Mouse (Mus musculus) lung, postnatal 25 days (tissue): ENCODE measurements around the gene Lman2l.
A peak's percentile ranks its signal among the peaks of the same experiment; 100 is the strongest.

ENCODE experiments used
- DNase-seq: peaks from one replicate; pipeline ENCODE4 v3.0.0; 2022; ENCODE audit warnings: low spot score

The Lman2l gene

DNA sequence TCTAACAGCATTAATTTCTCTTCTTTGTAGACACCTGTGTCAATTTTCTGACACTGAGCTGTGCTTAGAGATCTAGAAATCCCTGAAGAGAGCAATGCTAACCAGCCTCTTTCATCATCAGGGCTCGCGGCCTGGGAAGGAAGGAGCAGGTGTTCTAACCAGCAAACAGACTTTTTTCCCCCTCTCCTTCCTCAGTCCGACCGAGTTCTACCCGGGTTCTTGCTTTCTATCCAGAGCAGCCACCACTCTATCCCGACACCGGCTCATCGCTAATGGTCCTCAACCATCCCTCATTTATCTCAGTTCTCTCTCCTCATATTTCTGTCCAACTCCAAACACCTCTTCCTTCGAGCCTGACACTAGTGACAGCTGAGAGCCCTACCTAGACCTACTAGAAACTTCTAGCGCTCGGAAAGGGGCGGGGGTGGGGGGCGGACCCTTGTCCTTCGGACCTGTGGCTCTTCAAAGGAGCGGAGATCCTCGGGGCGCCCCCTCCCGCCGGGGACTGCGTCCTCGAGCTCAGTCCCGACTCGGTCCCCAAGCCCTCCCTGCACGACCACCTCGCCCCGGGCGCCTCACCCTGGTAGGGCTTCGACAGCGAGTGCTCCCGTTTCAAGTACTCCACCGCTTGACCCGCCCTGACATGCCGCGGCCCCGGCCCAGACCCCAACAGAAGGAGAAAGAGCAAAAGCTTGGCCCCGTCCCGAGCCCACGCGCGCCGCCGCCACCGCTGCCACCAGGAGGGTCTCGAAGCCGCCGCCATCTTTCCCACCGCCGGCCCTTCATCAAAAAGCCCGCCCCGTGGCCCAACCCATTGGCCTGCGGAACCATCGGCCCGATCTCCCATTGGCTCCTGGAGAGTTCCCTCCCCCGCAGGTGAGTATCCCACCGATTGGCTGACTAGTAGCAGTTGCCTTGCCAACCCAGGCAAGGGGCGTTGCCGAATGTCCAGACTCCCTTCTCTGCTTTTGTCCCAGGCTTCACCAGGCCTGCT lies at the start of gene Lman2l:
Gene Lman2l (minus strand): TSS at position 801 of the 994 bp plus-strand sequence.
- DNase-seq: peak; percentile 98

DNA sequence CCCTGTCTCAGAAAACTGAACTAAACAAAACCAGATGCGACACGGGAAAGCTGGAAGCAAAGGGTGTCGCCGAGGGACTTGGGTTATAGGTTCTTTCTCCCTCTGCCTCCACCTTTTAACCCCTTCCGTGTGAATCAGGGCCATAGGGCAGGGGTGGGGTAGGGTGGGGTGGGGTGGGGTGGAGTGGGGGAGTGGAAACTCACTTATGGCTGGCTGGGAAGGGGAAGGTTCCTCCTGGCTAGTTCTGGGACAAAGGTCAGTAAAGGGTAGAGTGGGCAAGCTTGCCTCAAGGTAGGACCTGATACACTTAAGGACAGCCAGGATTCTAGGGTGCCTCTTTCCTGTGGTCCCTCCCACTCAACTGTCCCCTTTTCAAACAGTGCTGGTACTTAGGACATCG lies 48.2 kb upstream of the Lman2l start:
- no peak for DNase-seq

- DNase-seq: peak; percentile 61
Measured at GRCm38 (mm10) chr1:36492416-36493139, 47.5 kb upstream of the Lman2l start.

DNA sequence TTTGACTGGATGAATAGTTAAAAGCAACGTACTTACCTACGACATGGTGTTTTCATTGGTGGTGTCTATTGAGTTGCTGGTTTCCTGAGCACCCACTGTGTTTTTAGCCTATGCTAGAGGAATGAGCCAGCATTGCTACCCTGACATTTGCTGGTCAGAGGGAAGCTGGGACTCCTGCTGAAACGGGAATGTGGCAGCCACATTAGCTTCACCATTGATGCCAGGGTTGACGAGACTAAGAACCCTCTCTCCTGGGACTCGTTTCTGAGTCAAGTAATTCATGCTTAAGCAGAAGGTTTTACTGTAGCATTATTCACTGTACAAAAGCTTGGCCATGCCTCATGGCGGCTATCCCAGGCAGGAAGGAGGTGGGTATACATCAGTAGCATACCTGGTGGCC lies 44.6 kb upstream of the Lman2l start:
- DNase-seq: no peak

DNA sequence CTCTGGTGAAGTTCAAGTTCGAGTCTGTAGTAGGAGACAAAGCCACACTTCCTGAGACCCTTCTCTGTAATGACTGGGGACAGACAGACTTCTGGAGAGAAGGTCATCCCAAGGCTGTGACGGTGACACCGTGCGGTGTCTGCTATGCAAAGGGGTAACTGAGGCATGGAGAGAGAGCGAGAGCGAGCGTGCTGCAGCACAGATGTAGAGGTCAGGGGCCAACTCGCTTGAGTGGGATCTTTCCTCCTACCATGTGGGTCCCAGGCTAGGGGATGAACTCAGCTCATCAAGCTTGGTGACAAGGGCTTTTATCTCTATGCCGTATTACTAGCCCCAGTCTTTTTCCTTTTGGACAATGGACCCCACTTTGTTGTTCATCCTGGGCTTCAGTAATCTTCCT lies 42.0 kb upstream of the Lman2l start:
- no peak for DNase-seq

DNA sequence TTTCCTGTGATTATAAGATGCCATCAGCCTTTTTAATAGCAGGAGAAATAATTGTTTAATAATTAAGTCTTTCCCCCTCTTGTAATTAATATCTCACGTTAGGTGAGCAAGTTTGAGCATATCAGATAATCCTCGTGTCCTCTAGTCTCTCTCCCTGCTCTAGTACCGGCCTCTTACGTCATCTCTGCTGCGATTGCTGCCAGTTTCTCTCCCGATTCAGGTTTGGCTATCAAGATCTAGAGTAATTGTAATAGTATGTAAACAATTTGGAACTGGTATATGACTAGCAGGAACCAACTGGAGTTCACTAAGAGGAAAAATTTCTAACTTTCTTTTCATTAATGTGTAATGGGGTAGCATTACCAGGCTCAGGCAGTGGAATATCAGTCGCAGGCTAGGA lies 40.0 kb upstream of the Lman2l start:
- DNase-seq: no peak

GRCm38 (mm10) chr1:36483825-36484224 lies 38.8 kb upstream of the Lman2l start:
- DNase-seq: no peak

DNA sequence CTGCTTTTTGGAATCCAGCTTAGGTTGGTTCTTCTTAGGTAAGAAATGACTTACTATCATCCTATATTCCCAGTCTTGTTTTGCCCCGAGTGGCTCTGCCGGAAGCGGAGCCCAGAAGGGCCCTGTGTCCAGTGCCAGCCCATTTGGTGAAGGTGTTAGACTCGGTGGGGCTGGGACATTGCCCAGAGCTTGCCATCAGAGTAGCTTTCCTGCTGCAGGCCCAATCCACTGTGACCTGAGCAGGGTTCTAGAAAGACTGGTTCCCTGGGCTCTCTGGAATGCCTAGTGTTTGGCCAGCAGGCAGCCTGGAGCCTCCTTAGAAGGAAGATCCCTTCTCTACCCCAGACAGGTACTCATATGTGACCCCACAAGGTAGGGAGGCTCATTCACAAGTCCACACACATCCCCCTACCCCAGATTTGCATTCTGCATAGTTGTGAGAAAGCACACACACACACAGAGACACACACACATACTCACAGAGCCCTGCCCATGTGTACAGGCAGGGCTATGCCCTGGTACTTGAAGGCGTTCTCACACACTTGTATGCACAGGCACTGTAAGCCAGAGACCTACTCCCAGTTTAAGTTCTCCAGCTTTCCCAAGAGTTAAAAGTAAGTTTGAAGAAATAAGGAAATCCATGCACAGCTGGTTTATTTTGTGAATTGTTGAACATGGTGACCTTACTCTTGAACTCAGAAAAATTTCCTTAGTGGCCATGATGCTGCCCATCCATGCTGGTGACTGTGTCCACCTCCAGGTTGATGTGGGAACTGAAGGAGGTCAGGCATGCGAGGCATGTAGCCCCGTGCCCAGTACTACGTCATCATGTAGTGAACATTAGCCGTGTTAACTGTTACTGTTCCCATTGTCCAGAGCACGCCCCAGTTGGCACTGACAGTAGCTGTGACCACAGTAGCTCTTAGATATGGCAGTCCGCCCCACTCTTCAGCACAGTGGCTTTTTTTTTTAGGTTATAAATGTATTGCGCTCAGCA lies 35.1 kb upstream of the Lman2l start:
- no peak for DNase-seq

- no peak for DNase-seq
Measured at GRCm38 (mm10) chr1:36478343-36478795, 33.3 kb upstream of the Lman2l start.

- DNase-seq: no peak
Measured at GRCm38 (mm10) chr1:36476426-36476825, 31.4 kb upstream of the Lman2l start.

DNA sequence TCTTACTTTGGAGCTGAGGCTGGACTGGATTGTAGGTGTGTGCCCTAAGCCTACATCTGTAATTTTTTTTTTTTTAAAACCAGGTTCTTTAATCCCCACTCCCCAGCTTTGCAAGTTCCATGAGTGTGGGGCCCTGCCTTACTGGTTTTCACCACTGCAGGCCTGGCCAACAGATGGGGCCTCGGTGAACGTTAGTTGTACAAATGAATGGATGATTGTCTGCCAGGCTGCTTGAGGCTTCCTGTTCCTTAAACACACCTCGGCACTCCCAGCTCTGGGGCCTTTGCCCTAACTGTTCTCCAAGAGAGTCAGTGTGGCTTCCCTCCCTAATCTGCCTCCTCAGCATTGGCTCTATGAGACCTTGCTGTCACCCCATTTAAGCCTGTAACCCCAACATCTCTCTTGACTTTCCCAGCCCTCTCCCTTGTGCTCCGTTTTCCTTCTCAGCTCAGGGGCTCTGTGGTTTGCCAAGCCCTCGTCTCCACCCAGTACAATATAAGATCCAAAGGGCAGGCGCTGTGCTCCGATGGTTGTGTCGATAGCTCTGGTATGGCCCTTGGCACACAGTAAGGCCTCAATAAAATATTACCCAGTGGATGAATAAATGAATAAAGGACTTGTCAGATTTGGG lies 30.5 kb upstream of the Lman2l start:
- DNase-seq: no peak

- DNase-seq: no peak
Measured at GRCm38 (mm10) chr1:36474646-36475045, 29.6 kb upstream of the Lman2l start.

DNA sequence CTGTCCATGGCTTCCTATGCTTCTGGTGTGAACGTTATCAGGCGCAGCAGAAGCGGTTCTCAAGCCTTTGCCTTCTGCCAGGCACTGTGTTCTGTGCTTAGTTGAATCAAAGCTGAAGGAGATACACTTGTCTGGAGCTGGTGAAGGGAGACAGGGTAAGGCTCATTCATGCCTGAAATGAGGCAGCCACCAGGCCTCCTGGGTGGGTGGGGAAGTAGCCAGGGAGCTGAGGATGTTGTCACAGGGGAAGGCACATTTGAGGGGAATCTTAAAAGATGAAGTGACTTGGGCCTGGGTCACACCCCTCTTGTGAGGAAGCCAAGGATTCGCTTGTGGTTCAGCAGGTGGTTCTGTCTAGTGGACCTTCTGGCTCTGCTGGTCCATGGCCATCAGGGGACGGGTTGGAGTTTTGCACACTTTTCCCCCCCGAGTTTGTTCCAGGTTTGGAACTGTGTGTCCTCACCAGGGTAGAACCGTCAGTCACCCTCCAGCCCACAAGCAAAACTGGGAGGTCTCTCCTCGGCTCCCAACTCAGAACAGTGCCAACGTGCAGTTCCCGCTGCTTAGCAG lies 28.2 kb upstream of the Lman2l start:
- DNase-seq: no peak

- no peak for DNase-seq
Measured at GRCm38 (mm10) chr1:36472106-36472440, 27.0 kb upstream of the Lman2l start.

DNA sequence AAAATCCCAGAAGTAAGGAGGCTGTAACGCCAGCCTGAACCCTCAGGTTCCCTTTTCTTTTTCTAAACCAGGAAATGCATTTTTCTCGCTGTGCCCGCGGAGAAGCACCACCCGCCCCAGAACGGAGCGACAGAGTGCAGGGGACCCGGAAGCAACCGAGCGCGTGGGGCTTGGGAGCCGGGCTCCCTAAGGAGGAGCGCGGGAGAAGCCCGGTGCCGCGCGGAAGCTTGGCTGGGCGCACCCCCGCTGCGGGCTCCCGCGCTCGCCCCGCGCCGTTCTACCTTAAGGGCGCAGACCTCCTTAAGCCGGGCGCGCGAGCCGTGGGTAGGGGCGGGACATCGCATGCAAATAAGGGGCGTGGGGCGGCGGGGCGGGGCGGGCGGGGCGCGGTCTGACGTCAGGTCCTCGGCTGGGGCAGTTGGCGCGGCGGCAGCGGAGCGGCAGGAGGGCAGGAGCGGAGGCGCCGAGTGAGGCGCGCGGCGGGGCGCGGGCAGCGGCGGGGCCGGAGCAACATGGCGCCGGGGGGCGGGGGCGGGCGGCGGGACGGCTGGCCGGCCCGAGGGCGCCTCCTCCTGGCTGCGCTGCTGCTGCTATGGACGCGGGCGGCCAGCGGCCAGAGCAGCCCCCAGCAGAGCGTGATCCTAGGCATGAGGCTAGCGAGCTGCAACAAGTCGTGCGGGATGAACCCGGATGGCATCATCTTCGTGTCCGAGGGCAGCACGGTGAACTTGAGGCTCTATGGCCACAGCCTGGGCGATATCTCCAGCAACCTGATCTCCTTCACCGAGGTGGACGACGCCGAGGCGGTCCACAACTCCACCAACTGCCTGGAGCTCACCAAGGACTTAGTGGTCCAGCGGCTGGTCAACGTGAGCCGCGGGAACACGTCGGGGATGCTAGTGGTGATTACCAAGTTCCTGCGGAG lies 26.4 kb upstream of the Lman2l start, which contains the start of gene Cnnm4:
Gene Cnnm4 (plus strand): TSS at position 440 of the 925 bp plus-strand sequence.
- DNase-seq: peak; percentile 88

- DNase-seq: no peak
Measured at GRCm38 (mm10) chr1:36469811-36470444, 24.9 kb upstream of the Lman2l start.

GRCm38 (mm10) chr1:36467446-36467845 lies 22.4 kb upstream of the Lman2l start:
- no peak for DNase-seq

DNA sequence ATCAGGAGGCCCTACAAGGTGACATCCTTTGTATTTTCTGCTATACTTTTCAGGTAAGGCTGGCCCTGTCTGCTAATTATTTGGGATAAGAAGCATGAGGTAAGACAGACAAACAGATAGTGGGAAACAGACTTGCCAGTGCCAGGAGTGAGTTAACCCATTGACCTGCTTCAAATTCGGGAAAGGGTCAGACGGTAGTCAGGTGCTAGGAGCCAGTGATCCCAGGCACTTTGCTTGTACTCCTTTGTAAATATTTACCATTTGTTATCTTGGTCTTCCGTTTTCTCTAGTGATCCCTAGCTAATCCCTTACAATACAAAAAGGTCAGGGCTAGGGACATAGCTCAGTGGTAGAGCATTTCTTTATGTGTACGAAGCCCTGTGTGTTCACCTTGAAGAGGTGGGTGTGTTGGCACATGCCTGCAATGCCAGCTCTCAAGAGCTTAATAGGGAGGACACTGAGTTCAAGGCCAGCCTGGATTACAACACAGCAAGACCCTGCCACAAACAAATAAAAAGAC lies 20.6 kb upstream of the Lman2l start:
- DNase-seq: no peak

DNA sequence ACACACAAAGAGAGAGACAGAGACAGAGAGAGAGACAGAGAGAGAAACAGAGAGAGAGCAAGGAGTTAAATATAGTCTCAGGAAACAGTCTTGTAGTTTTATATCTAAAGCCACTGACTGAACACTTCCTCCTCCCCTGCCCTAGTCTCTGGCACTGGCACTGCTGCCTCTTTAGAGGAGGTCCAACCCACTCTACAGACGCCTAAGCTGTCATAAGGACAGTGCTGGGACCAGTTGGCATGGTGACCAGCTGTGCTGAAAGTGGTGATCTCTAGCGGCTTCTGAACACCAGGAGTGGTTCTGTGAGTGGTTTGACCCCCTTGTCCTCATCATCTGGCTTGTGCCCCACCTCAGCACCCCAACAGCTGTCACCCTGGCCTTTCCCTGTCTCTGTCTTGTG lies 16.8 kb upstream of the Lman2l start:
- no peak for DNase-seq
